Mouse (Mus musculus) heart, adult 2 months (tissue): ENCODE data around the gene Mfsd7a. TPM values are rescaled to one million over a fixed set of nuclear protein-coding genes. Genes with fewer than 3 reads are reported as not detected.

ENCODE experiments used
- DNase-seq, 2 experiments: peaks; one replicate each; pipeline ENCODE4 v3.0.0; 2021
- H3K27ac ChIP-seq: fragments of 200-600 bp; 2 replicates; pipeline ENCODE4 v1.8.1; 2022
- H3K27me3 ChIP-seq: fragments of 200-500 bp; 2 replicates; pipeline ENCODE4 v1.6.1; 2012; ENCODE audit warnings: mild to moderate bottlenecking, low read length, inconsistent platforms, mixed read lengths; ENCODE audit not compliant: control insufficient read depth, insufficient read depth
- H3K36me3 ChIP-seq: fragments of 200-500 bp; 2 replicates; pipeline ENCODE4 v1.6.1; 2012; ENCODE audit warnings: low read length, inconsistent platforms; ENCODE audit not compliant: control insufficient read depth, insufficient read depth
- H3K4me1 ChIP-seq: fragments of 200-500 bp; 2 replicates; pipeline ENCODE4 v1.6.1; 2011; ENCODE audit warnings: low read length; ENCODE audit not compliant: control insufficient read depth, insufficient read depth
- H3K4me3 ChIP-seq: fragments of 200-600 bp; 2 replicates; pipeline ENCODE4 v1.8.1; 2022
- H3K79me2 ChIP-seq: fragments of 200-500 bp; replicated peaks from 2 replicates; pipeline ENCODE4 v1.6.1; 2012; ENCODE audit warnings: mild to moderate bottlenecking, inconsistent platforms, low read length, moderate library complexity, mixed read lengths; ENCODE audit not compliant: control insufficient read depth, insufficient read depth
- H3K9ac ChIP-seq: fragments of 200-500 bp; 2 replicates; pipeline ENCODE4 v1.6.1; 2012; ENCODE audit warnings: low read depth, mild to moderate bottlenecking, control low read depth, inconsistent platforms, low read length, mixed read lengths
- CTCF ChIP-seq: fragments of 200-600 bp; IDR thresholded peaks from 2 replicates; pipeline ENCODE4 v1.8.1; 2022; ENCODE audit warnings: antibody characterized with exemption, mild to moderate bottlenecking, moderate library complexity
- EP300 ChIP-seq: fragments of 200-500 bp; IDR thresholded peaks from 2 replicates; pipeline ENCODE4 v1.6.1; 2011; ENCODE audit warnings: low read depth, low read length, control low read depth; ENCODE audit not compliant: insufficient read depth
- POLR2A ChIP-seq: fragments of 200-500 bp; IDR thresholded peaks from 2 replicates; pipeline ENCODE4 v1.6.1; 2011; ENCODE audit warnings: mild to moderate bottlenecking, low read depth, low read length, control low read depth; ENCODE audit not compliant: insufficient read depth
- WGBS: fragments of 180-500 bp; shearing (Covaris S2); methylation state at CpG from one replicate; pipeline ENCODE4 v1.1.7; 2018; 5-methylcytosine and 5-hydroxymethylcytosine counted together
- intact Hi-C: fragments of 180-260 bp; cut with DNase I; formaldehyde crosslinking; loops from one replicate; pipeline ENCODE4 v1.15.1; 2025
- polyA plus RNA-seq: library from polyadenylated mRNA; depleted of rRNA; stranded (reverse); fragments of >200 nt; gene quantifications from 2 replicates; pipeline ENCODE4 v1.2.3, GENCODE M21; 2012
- total RNA-seq, 2 experiments: library from RNA; stranded (reverse); gene quantifications; 2 replicates each; pipeline ENCODE4 v1.2.3; 2021

Mfsd7a gene
- total and polyA plus RNA-seq, 3 experiments = 1.1 to 5.3 (median 1.7) TPM

DNA sequence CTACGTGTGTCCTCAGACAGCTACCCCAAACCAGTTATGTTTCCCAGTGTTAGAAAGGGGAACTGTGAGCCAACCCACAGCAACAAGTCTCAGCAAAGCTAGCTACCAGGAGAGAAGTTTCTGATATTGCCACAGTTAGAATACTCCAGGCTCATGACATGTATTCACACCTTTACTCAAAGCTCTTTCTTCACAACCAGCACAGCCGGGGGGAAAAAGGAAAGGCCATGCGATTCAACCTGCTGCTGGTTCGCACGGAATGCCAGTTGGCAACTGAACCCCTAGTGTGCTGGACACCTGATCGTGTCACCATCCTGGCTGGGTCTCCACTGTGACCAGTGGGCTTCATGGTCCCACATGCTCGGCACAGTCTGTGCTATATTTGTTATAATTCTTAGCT, 834 bp downstream of the Mfsd7a start:
- no peak for TF ChIP-seq POLR2A
- TF ChIP-seq CTCF = no peak
- TF ChIP-seq EP300 = no peak
- Histone ChIP-seq H3K27ac (no peak overlapping the region), H3K27me3 (no peaks in the 10 kb centered on the region), H3K36me3 (no peaks in the 10 kb centered on the region), H3K4me1 (peaks cover 4% of the 10 kb centered on the region), H3K79me2 (no peaks in the 10 kb centered on the region), H3K4me3 (no peak overlapping the region), H3K9ac (no peak overlapping the region)
- WGBS = 81% methylated on average over 7 of the region's 7 CpGs
- intact Hi-C loops = no loop called here
- DNase-seq = no peak

DNA sequence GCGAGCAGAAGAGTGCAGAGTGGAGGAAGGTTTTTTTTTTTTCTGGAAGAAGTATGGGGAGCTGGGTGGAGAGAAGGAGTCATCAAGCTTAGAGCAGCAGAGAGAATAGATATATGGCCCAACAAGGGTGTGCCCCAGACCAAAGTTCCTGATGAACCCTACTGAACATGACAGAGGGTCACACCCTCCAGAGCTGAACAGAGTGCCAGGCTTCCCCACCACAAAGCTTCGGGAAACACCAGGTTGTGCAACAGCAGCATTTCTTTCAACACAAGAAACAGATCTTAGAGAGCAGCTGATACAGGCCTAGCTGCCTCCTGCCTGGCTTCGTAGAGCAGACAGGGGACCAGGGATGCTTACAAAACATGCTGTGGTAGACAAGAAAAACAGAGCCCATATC, 1.7 kb downstream of the Mfsd7a start:
- Histone ChIP-seq H3K79me2 (no peaks in the 10 kb centered on the region), H3K9ac (no peak overlapping the region), H3K4me1 (peaks cover 4% of the 10 kb centered on the region), H3K4me3 (no peak overlapping the region), H3K27me3 (no peaks in the 10 kb centered on the region), H3K36me3 (no peaks in the 10 kb centered on the region), H3K27ac (no peak overlapping the region)
- TF ChIP-seq CTCF (no peak), EP300 (no peak), POLR2A (no peak)
- intact Hi-C loops = no loop called here
- peak in 1 of 2 experiments; percentile 30 for DNase-seq
- WGBS = 72% methylated on average over 3 of the region's 3 CpGs

DNA sequence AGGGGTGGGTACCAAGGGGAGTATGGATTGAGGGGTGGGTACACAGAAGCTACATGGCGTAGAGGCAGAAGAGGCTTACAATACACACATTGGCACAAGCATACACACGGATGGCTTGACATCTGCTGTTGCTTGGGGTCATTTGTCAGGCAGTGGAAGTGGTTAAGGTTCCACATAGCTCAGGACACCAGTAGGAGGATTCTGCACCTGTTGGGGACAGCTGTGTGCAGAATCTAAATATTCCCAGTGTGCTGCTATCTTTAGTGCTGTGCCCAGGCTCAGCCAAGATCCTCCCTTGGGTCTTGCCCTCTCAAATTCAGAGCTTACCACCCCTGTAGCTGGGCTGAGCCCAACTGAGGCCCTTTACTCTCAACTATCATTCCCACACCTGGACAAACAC, 12.6 kb downstream of the Mfsd7a start:
- Histone ChIP-seq H3K4me1 (peaks cover 4% of the 10 kb centered on the region), H3K27me3 (no peaks in the 10 kb centered on the region), H3K79me2 (no peaks in the 10 kb centered on the region), H3K4me3 (no peak overlapping the region), H3K9ac (no peak overlapping the region), H3K36me3 (no peaks in the 10 kb centered on the region; the same call in 1 of the 2 replicates), H3K27ac (no peak overlapping the region)
- intact Hi-C loops = no loop called here
- WGBS = 71% methylated on average over 2 of the region's 2 CpGs
- no peak for TF ChIP-seq CTCF
- DNase-seq = no peak

DNA sequence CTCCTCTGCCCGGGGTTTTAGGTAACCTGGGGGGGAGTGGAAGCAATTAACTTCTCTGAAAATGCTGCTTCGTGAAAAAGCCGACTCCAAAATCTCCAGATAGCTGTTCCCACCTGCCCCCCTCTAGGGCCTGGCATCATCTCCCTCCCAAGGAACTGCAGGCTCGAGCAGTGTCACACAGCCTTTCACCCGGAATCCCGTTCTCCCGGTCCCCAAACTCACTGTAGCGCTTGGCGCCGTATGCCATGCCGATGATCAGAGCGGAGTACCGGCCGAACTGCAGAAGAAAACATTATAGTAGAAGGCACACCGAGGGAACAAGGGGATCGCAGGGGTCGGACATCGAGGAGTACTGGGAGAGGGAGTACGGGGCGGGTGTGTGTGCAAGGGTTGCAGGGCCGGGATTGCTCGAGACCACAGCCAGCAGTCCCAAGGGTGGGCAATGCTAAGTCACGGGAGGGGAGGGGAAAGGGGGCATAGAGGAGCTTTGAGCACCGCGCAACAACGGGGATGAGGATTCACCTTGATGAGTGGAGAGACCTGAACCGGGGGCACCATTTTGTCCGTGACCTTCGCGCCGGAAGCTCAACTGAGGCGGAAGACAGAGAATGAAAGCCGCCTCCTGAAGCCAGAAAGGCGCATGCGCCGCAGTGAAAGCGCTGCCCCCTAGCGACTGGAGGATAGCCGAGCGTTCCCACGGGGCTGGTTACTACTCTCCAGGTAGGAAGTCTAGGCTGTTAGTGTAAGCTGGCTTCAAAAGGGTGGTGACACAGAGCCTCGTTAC, 14.7 kb downstream of the Mfsd7a start, which contains the start of gene Atp5k:
Atp5k (minus strand) TSS at position 645 of the 784 bp plus-strand sequence.
- Histone ChIP-seq H3K27me3 (no peaks in the 10 kb centered on the region), H3K4me3 (peak within 1 kb of the TSS; percentile 77), H3K79me2 (no peaks in the 10 kb centered on the region), H3K9ac (peak within 1 kb of the TSS; percentile 85), H3K4me1 (peaks cover 4% of the 10 kb centered on the region), H3K36me3 (no peaks in the 10 kb centered on the region; the same call in 1 of the 2 replicates), H3K27ac (peak within 1 kb of the TSS; percentile 88)
- DNase-seq = peak; percentile 92
- intact Hi-C loops = loop anchor here (1.0 to 5.0 kb wide), 4 partner anchors 15 to 227 kb away; partner anchors contain the start of genes Gak, Idua, Pcgf3 and Tmem175
- WGBS = 1% methylated on average over 42 of the region's 42 CpGs
- TF ChIP-seq CTCF = peak; percentile 99
- TF ChIP-seq POLR2A = peak; percentile 94
- peak; percentile 65; the same call in 1 of the 2 replicates for TF ChIP-seq EP300

DNA sequence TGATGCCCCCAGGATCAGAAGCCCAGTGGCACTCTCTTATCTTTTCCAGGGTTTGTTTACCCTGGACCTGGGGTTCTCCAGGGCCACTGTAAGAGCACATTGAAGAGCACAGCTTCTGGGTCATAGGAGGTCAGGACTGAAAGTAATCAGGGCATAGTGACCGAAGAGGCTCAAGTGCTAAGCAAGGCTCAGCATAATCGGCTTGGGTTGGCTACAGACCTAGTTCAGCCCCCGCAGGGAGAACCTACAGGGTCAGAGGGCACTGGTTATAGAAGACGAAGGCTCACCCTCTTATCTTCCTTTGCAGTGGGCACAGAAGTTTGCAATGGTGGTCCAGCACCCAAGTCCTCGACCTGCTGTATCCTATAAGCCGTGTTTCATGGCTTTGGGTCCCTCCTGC, 17.5 kb downstream of the Mfsd7a start:
- no peak overlapping the region for H3K4me3 ChIP-seq
- WGBS = 71% methylated on average over 6 of the region's 6 CpGs
- no peaks in the 10 kb centered on the region; the same call in 1 of the 2 replicates for H3K36me3 ChIP-seq
- no peak overlapping the region for H3K27ac ChIP-seq
- no peak overlapping the region for H3K9ac ChIP-seq
- no peaks in the 10 kb centered on the region for H3K79me2 ChIP-seq
- H3K27me3 ChIP-seq = no peaks in the 10 kb centered on the region
- peaks cover 4% of the 10 kb centered on the region for H3K4me1 ChIP-seq
- intact Hi-C loops = loop anchor here (5.0 kb wide), 1 partner anchor 196 kb away; the partner anchor contains the start of genes Gak and Tmem175
- TF ChIP-seq CTCF (no peak), EP300 (no peak)
- DNase-seq = no peak

DNA sequence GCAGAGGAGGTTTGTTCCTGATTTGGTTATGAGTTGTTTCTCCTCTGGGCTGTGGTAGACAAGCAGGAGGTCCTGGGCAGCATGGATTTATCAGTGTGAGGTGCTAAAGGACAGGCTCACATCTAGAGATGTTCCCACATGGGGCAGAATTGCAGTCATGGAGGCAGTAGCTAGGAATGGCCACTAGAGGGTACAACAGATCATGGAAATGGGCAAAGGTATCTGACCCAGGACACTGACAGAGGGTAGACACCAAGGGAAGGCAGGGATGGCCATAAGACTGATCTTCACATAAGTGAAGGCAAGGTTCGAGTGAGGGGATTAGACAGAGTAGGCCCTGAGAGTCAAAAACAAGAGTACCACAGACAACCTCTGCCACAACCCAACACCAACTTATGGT, 21.5 kb downstream of the Mfsd7a start:
- 31% methylated on average over 1 of the region's 1 CpGs for WGBS
- Histone ChIP-seq H3K36me3 (no peaks in the 10 kb centered on the region), H3K4me3 (no peak overlapping the region), H3K9ac (no peak overlapping the region), H3K79me2 (no peaks in the 10 kb centered on the region), H3K27me3 (no peaks in the 10 kb centered on the region), H3K4me1 (no peaks in the 10 kb centered on the region), H3K27ac (no peak overlapping the region)
- no peak for TF ChIP-seq POLR2A
- TF ChIP-seq CTCF = peak; percentile 91
- TF ChIP-seq EP300 = 0 out of 2 replicates have a peak, but pooled peaks have one; percentile 53
- intact Hi-C loops = loop anchor here (1.0 to 5.0 kb wide), 2 partner anchors 225 to 300 kb away; no protein-coding TSS in a partner anchor
- DNase-seq = peak; percentile 32 to 37
